Mouse (Mus musculus) lung, embryonic 16.5 days (tissue): ENCODE results near the gene Tbc1d2b. TPM values are rescaled to one million over a fixed set of nuclear protein-coding genes. Genes with fewer than 3 reads are reported as not detected.

Source experiments
- ATAC-seq: fragments of 200-750 bp; cut with Nextera tagmentation; 2 replicates; pipeline ENCODE4 v1.8.0; 2017; ENCODE audit warnings: low read depth, mild to moderate bottlenecking, moderate library complexity
- H3K27ac ChIP-seq: fragments of 300-500 bp; sonication (generic); 2 replicates; pipeline ENCODE4 v1.5.1; 2014; ENCODE audit warnings: mild to moderate bottlenecking, control low read depth, low read length
- H3K27me3 ChIP-seq: fragments of 300-500 bp; sonication (generic); 2 replicates; pipeline ENCODE4 v1.6.1; 2014; ENCODE audit warnings: low read depth, low read length, mixed read lengths; ENCODE audit not compliant: control insufficient read depth, insufficient read depth
- H3K36me3 ChIP-seq: fragments of 300-500 bp; sonication (generic); 2 replicates; pipeline ENCODE4 v1.6.1; 2014; ENCODE audit warnings: low read length; ENCODE audit not compliant: control insufficient read depth, insufficient read depth
- H3K4me1 ChIP-seq: fragments of 300-500 bp; sonication (generic); replicated peaks from 2 replicates; pipeline ENCODE4 v1.6.1; 2014; ENCODE audit warnings: low read length, mixed read lengths; ENCODE audit not compliant: control insufficient read depth, insufficient read depth
- H3K4me2 ChIP-seq: fragments of 300-500 bp; sonication (generic); 2 replicates; pipeline ENCODE4 v1.6.1; 2014; ENCODE audit warnings: low read depth, low read length, control low read depth
- H3K4me3 ChIP-seq: fragments of 300-500 bp; sonication (generic); 2 replicates; pipeline ENCODE4 v1.5.1; 2014; ENCODE audit warnings: mild to moderate bottlenecking, low read length, control low read depth
- H3K9ac ChIP-seq: fragments of 300-500 bp; sonication (generic); 2 replicates; pipeline ENCODE4 v1.6.1; 2014; ENCODE audit warnings: low read length, control low read depth
- H3K9me3 ChIP-seq: fragments of 300-500 bp; sonication (generic); 2 replicates; pipeline ENCODE4 v1.6.1; 2016; ENCODE audit warnings: low read length; ENCODE audit not compliant: control insufficient read depth
- WGBS: fragments of 180-500 bp; shearing (Covaris S2); extraction: QIAGEN DNeasy Blood & Tissue Kit; methylation state at CpG from one replicate; pipeline ENCODE4 v1.1.7; 2014; 5-methylcytosine and 5-hydroxymethylcytosine counted together
- polyA plus RNA-seq: library from polyadenylated mRNA; unstranded; fragments of >200 nt; fragmentation: Nextera tagmentation; extraction: Ambion mirVana; gene quantifications from 2 replicates; pipeline ENCODE4 v1.2.1, GENCODE M21; 2015

Tbc1d2b gene
- polyA plus RNA-seq, 1 experiment from 2014 or later = 20.9 TPM

GRCm38 (mm10) chr9:90182636-90183421, 87.8 kb downstream of the Tbc1d2b start:
- no peak overlapping the region for H3K4me3 ChIP-seq
- no peak overlapping the region for H3K9ac ChIP-seq
- WGBS = 50% methylated on average over 18 of the region's 18 CpGs
- peak; percentile 88 for ATAC-seq
- no peaks in the 10 kb centered on the region for H3K9me3 ChIP-seq
- H3K36me3 ChIP-seq = peaks cover under 1% of the 10 kb centered on the region; the same call in 1 of the 2 replicates
- H3K27me3 ChIP-seq = no peaks in the 10 kb centered on the region
- peak overlapping the region; percentile 90 for H3K27ac ChIP-seq
- peaks cover 31% of the 10 kb centered on the region for H3K4me1 ChIP-seq
- no peak overlapping the region for H3K4me2 ChIP-seq

GRCm38 (mm10) chr9:90181656-90182388, 88.8 kb downstream of the Tbc1d2b start:
- Histone ChIP-seq H3K9ac (no peak overlapping the region), H3K4me2 (no peak overlapping the region), H3K36me3 (peaks cover 3% of the 10 kb centered on the region; the same call in 1 of the 2 replicates), H3K27ac (peak overlapping the region; percentile 90), H3K9me3 (no peaks in the 10 kb centered on the region), H3K27me3 (no peaks in the 10 kb centered on the region), H3K4me3 (no peak overlapping the region), H3K4me1 (peaks cover 31% of the 10 kb centered on the region)
- ATAC-seq = no peak
- WGBS = 62% methylated on average over 6 of the region's 6 CpGs

- peaks cover 26% of the 10 kb centered on the region for H3K4me1 ChIP-seq
- peaks cover 3% of the 10 kb centered on the region; the same call in 1 of the 2 replicates for H3K36me3 ChIP-seq
- WGBS = 82% methylated on average over 5 of the region's 5 CpGs
- H3K27ac ChIP-seq = no peak overlapping the region
- H3K9me3 ChIP-seq = no peaks in the 10 kb centered on the region
- no peak for ATAC-seq
- no peak overlapping the region for H3K4me3 ChIP-seq
- H3K27me3 ChIP-seq = no peaks in the 10 kb centered on the region
- no peak overlapping the region for H3K4me2 ChIP-seq
- no peak overlapping the region for H3K9ac ChIP-seq
Observed at GRCm38 (mm10) chr9:90179409-90179808, 91.2 kb downstream of the Tbc1d2b start.

GRCm38 (mm10) chr9:90173330-90173729, 97.3 kb downstream of the Tbc1d2b start:
- no peak overlapping the region for H3K9ac ChIP-seq
- H3K4me2 ChIP-seq = no peak overlapping the region
- no peaks in the 10 kb centered on the region for H3K27me3 ChIP-seq
- H3K4me1 ChIP-seq = no peaks in the 10 kb centered on the region
- no peak for ATAC-seq
- H3K4me3 ChIP-seq = no peak overlapping the region
- H3K27ac ChIP-seq = no peak overlapping the region
- no peaks in the 10 kb centered on the region for H3K9me3 ChIP-seq
- H3K36me3 ChIP-seq = peaks cover 10% of the 10 kb centered on the region
- 83% methylated on average over 3 of the region's 3 CpGs for WGBS

- no peak for ATAC-seq
- Histone ChIP-seq H3K9ac (no peak overlapping the region), H3K36me3 (peaks cover 8% of the 10 kb centered on the region), H3K9me3 (no peaks in the 10 kb centered on the region), H3K4me2 (no peak overlapping the region), H3K27ac (no peak overlapping the region), H3K4me1 (no peaks in the 10 kb centered on the region), H3K4me3 (no peak overlapping the region), H3K27me3 (no peaks in the 10 kb centered on the region)
- WGBS = 72% methylated on average over 8 of the region's 8 CpGs
Observed at GRCm38 (mm10) chr9:90172528-90173321, 97.9 kb downstream of the Tbc1d2b start.

- no peak overlapping the region for H3K4me3 ChIP-seq
- WGBS = 93% methylated on average over 19 of the region's 19 CpGs
- no peak for ATAC-seq
Observed at GRCm38 (mm10) chr9:90171421-90171820, 99.2 kb downstream of the Tbc1d2b start.

GRCm38 (mm10) chr9:90169965-90170364, 100.6 kb downstream of the Tbc1d2b start:
- Histone ChIP-seq H3K4me3 (no peak overlapping the region), H3K4me1 (no peaks in the 10 kb centered on the region; the same call in 1 of the 2 replicates), H3K9me3 (no peaks in the 10 kb centered on the region), H3K27ac (no peak overlapping the region), H3K9ac (no peak overlapping the region), H3K27me3 (no peaks in the 10 kb centered on the region), H3K4me2 (no peak overlapping the region), H3K36me3 (peaks cover 7% of the 10 kb centered on the region)
- 59% methylated on average over 4 of the region's 4 CpGs for WGBS
- no peak for ATAC-seq

More at GRCm38 (mm10) chr9:90171421-90171820, 99.2 kb downstream of the Tbc1d2b start:
- no peak overlapping the region for H3K9ac ChIP-seq
- no peaks in the 10 kb centered on the region for H3K9me3 ChIP-seq
- H3K27me3 ChIP-seq = no peaks in the 10 kb centered on the region
- peaks cover 7% of the 10 kb centered on the region for H3K36me3 ChIP-seq
- H3K4me1 ChIP-seq = no peaks in the 10 kb centered on the region; the same call in 1 of the 2 replicates
- H3K4me2 ChIP-seq = no peak overlapping the region
- H3K27ac ChIP-seq = no peak overlapping the region

GRCm38 (mm10) chr9:90166615-90167014, 104.0 kb downstream of the Tbc1d2b start:
- Histone ChIP-seq H3K4me2 (no peak overlapping the region), H3K27ac (no peak overlapping the region), H3K36me3 (peaks cover under 1% of the 10 kb centered on the region; the same call in 1 of the 2 replicates), H3K9ac (no peak overlapping the region), H3K4me1 (peaks cover 6% of the 10 kb centered on the region), H3K4me3 (no peak overlapping the region), H3K27me3 (no peaks in the 10 kb centered on the region), H3K9me3 (no peaks in the 10 kb centered on the region)
- no peak for ATAC-seq
- WGBS = 56% methylated on average over 5 of the region's 5 CpGs

- no peak overlapping the region for H3K27ac ChIP-seq
- H3K9ac ChIP-seq = no peak overlapping the region
- H3K36me3 ChIP-seq = no peaks in the 10 kb centered on the region
- peaks cover 6% of the 10 kb centered on the region for H3K4me1 ChIP-seq
- H3K4me3 ChIP-seq = no peak overlapping the region
- 83% methylated on average over 4 of the region's 4 CpGs for WGBS
- H3K4me2 ChIP-seq = no peak overlapping the region
- no peak for ATAC-seq
- no peaks in the 10 kb centered on the region for H3K9me3 ChIP-seq
- H3K27me3 ChIP-seq = no peaks in the 10 kb centered on the region
Observed at GRCm38 (mm10) chr9:90165590-90165989, 105.0 kb downstream of the Tbc1d2b start.
